Mouse (Mus musculus): ENCODE measurements around the gene Mfsd6.

Gene Mfsd6

DNA sequence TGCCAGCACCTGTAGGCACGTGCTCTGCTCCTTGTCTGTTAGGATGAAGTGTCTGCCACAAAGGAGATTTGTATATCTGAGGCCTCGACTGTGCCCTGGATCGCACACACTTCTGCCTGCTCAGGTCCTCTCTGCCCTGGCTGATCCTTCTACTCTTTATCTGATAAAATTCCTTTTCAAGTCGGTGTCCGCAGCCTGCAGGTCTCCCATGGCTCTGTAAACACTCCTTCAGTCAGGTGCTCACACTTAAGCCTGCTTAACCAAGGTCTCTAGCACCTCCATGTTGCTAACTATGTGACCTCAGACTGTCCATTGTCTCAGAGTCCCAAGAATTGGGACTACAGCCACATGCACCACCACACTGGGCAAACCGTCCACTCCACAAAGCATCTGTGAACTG, 87.0 kb downstream of the Mfsd6 start:
- DNase-seq (ENCODE audit: low read depth, low spot score), result no peak

DNA sequence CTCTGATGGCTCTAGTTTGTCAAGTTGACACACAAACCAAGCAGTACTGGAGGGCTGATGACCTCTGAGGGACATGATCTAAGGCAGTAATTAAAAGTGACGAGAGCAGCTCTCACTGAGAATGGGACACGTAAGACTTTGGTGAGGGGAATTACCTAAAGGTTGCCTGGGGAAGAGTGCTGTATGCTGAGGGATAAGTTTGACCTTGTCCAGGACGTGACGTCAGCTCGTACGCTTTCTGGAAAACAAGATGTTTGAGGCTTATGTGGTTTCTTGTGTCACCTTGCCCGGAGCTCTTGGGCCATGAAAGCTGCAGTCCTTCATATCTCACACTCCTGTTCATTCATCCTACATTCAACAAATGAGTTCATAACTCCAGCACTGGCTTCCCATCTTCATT, 88.2 kb downstream of the Mfsd6 start:
- DNase-seq (ENCODE audit: low read depth, low spot score), result peak; percentile 55

DNA sequence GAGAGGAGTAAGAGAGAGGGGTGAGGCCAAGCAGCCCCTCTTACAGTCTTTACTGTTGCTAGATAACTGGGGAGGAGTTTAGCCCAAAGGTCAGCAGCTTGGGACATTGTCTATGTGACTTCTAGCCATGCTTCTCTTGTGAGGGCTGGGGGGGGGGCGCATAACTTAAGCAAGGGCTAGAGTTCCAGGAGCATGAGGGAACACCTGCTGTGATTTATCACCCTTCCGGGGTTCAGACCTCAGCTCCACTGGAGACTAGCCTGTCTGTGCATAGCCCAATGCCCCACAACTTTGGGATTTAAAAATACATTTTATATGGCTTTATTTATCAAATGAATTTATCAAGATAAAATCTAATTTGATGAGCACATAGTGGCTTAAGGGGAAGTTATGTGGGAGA, 89.2 kb downstream of the Mfsd6 start:
- DNase-seq (ENCODE audit: low read depth, low spot score), result no peak

DNA sequence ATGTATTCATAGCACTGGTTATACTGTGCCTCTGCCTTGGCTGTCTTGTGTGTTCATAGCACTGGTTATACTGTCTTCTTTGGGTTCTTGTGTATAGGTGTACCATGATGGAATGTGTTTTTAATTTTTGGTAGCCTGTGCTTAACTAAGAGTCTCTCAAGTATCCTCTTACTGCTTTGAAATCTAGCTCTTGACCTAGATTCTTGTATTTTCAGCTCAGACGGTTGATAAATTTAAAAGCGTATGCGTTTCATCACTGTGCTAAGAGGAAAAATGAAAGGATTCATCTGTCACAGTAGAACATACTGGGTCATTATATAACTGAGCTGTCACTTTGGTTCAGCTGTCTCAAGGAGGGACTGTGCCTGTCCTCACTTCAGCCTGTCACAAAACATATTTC, 91.3 kb downstream of the Mfsd6 start:
- DNase-seq (ENCODE audit: low read depth, low spot score), result no peak

DNA sequence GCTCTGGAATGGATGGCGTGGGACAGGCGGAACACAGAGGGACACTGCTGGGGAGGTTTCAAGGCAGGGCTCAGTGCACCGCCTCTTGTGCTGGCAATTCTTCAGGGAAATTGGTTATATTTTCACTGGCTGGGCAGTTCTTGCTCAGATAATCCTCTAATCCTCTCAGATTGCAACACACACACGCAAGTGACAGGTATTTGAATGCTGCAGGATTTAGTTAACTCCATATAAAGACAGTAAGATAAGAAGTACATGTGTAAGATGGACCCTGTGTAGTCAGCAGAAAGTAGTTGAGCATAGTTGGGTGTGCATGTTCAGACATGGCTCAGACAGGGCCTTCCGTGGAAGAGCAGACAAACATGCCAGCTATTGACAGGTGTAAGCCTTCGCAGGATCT, 93.0 kb downstream of the Mfsd6 start:
- no peak for DNase-seq (ENCODE audit: low read depth, low spot score)

DNA sequence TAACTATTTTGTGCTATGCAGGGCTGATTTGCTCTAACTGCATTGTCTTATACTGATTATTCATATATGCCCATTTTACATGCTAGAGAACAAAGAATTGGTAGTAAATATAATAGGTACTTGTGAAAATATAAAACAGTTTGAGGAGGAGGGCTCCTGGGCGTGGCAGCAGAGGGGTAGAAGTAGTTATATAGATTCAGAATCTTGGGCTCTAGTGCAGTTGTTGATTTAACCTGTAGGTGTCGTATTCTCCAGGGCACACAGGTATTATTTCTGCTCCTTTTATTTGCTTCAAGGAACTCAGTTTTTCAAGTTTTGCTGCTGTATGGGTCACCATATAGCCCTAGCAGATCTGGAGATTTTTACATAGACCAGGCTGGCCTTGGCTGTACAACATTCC, 95.7 kb downstream of the Mfsd6 start:
- DNase-seq (ENCODE audit: low read depth, low spot score), result peak; percentile 74

DNA sequence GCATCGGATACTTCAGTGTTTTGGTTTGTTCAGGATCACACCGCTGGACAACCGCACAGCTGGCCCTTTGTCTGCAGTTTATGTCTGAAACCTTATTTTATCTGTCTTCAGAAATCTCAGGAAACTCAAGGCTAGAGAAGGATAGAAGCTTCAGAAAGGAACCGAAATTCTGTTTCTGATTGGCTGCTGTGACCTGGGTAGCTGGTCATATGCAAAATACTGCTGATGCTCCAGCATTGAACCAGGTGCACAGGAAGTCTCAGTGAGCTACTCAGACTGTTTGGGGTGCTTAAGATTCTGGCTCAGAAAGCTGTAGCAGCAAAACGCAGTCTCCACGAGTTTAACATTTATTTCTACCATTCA, 96.3 kb downstream of the Mfsd6 start:
- peak; percentile 89 for DNase-seq (ENCODE audit: low read depth, low spot score)

DNA sequence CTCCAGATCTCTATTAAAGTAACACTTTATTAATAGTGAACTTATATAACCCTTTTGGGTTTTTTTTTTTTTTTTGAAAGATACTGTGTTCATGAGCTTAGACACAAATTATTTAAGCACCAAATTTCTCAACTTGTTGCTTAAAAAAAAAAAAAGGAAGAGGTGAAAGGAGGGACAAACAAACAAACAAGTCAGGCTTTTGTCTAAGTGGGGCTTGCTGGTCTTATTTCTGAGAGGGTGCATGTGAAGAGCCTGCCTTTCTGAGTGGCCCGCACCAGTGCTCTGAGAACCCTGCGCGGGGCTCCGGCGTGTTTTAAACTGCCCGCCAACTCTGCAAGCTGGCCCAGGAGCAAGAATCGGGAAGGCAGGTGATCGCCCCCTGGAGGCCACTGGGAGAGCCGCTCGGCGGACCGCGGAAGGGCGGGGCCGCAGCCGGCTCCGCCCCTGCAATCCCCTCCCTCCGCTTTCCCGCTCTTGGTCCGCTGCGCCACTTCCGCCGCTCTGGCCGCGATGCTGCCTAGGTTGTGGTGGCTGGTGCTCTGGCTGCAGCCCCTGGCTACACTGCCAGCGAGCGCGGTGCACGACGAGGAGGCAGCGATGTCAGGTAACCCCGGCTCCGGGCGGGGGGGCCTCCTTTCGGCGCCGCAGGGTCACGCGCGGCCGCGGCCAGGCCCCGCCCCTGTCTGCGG, 96.9 kb downstream of the Mfsd6 start, which contains the start of gene Nemp2:
TSS of gene Nemp2 (plus strand) at position 456 of the 689 bp plus-strand sequence.
- peak; percentile 92 for DNase-seq (ENCODE audit: low read depth, low spot score)

DNA sequence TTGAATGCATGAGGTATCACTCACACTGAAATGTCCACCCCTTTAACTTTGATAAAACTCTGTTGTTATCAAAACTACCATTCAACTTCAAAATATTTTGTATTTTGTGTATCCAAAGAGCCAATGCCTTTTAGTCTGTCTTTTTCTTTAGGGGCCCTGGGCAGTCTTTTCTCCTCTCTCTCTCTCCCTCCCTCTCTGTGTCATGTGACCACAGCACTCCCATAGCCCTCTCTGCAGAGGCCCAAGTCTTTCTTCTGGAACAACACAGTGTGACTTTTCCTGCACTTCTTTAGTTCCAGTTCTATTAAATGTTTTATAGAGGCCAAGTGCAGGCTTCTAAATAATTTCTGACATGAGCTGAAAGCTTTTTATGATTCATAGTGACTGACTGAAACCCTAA, 106.8 kb downstream of the Mfsd6 start:
- no peak for DNase-seq (ENCODE audit: low read depth, low spot score)

DNA sequence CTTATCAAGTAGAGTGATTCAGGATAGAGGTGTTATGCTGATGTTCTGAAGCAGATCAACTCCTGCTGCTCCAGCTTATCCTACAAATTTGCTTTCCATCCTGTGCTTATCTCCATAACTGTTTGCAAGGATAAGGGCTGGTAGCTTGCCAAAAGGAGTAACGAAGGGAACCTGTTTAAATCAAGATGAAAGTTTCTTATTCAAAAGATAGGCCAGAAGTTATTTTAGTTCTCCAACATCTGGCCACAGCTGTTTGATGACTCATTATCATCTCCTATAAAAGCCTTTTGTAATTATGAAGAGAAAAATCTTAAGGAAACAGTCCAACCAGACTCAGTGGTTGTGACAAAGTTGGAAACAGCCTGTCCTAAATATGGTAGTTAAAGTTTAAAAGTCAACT, 109.0 kb downstream of the Mfsd6 start:
- DNase-seq (ENCODE audit: low read depth, low spot score), result no peak

DNA sequence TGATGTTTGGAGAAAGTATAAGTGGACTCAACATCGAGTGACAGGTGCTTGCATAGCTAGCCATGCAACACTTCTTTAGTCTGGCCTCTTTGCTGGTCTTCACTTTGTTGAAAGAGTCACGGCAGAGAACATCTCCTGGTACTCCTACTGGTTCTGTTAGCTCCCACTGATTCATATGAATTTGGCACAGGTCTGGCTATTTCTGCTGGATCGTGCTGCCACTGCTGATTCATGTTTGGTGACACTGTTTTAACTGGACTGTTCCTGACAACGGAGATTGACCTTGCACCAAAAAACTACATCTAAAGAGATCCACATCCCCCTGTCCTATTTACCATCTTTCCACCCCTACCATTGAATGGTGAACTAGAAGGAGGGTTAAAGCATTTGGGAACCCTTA, 118.8 kb downstream of the Mfsd6 start:
- DNase-seq (ENCODE audit: low read depth, low spot score), result no peak

DNA sequence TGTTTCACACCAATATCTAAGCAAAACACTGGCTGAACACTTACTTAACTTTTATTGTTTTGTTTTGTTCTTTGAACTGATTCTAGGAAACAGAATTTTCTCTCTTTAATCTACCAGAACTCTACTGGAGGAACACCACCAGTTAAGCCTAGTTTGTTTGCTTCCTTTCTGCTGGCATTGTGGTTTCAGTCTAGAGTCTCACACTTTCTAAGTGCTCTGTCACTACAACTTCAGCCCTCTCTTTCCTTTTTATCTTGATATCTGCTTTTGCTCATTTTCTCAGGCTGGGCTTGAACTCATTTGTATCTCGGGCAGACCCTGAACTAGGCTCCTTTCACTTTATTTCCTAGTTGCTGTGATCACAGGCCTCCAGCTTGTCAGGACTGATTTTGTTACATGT, 119.6 kb downstream of the Mfsd6 start:
- peak; percentile 36 for DNase-seq (ENCODE audit: low read depth, low spot score)
